Mouse (Mus musculus): ENCODE measurements around the gene Spag6.

- TF ChIP-seq CTCF (IDR thresholded peaks at IDR 0.05; ENCODE audit: low read depth): no peak
- TF ChIP-seq EP300 (IDR thresholded peaks at IDR 0.05; ENCODE audit: low read depth): no peak
These were observed 3.1 kb upstream of the Spag6 start for GRCm38 (mm10) chr2:18690756-18691155.

Measured in liver, postnatal 0 days (tissue).